Mouse (Mus musculus): ENCODE measurements around the gene Ccr8. TPM values are rescaled to one million over a fixed set of nuclear protein-coding genes. Genes with fewer than 3 reads are reported as not detected.
A peak's percentile ranks its signal among the peaks of the same experiment; 100 is the strongest.

Gene Ccr8
- total RNA-seq, 1 experiment from 2014 or later, result not detected

DNA sequence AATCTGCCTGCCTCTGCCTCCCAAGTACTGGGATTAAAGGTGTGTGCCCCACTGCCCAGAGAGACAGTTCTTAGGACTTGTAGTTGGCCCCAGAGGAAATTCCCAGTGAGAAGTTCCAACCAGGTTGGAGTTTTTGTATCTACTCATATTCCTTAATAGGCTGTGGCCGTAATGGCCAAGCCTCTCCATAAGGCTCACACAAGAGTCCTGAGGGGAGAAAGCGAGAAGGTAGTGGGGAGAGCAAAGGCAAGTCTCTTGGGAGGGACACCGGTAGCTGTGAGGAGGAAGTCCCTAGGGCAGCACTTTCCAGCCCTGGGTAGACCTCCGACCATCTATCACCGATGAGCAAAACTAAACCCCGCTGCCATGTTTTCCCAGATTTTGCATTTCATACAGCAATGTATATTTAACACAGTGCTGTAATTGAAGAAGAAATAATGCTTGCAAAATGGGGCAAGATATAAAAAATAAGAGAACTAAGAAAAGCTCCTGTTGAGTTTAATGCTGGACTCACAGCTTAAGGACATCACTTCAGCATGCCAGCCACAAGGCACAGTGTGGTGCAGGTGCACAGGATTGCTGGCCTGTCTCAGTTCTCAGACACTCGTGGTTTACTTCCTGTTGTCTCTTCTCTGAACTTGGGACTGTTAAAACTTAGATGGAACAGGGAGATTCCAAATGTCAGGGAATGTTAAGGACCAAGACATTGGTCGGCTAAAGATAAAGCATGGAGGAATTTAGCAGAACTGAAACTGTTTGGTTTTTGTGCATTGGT lies 41.3 kb downstream of the Ccr8 start:
- DNase-seq, result no peak

DNA sequence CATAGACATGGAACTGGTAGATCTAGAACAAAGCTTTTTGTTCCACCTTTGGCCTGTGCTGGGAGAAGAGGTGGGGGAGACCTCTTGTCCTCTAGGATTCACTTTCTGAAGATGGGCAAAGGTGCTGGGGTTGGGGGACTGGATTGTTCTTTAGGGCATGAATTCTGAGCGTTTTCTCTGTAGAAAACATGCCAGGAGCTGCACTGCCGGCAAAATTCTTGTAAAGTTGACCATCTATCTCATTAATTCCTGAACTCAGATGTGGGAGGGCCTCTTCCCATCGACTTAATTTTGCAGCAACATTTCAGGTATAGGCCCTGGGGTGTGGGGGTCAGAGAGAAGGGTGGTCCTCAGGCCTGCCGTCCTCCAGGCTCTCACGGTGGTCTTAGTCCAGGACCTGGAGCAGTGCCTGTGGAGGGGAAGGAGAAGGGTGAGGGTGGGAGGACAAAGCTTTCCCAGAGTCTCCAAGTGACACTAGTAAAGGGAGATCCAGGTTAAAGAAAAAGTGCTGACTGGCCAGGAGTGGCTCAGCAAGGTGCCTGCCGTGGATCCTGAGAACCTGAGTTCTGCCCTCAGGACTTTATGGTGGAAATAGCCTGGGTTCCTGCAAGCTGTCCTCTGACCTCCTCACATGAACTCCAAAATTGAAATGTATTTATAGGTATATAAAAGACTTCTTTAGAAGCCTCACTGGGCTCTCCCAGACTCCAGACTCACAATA lies 42.0 kb downstream of the Ccr8 start:
- DNase-seq, result no peak

DNA sequence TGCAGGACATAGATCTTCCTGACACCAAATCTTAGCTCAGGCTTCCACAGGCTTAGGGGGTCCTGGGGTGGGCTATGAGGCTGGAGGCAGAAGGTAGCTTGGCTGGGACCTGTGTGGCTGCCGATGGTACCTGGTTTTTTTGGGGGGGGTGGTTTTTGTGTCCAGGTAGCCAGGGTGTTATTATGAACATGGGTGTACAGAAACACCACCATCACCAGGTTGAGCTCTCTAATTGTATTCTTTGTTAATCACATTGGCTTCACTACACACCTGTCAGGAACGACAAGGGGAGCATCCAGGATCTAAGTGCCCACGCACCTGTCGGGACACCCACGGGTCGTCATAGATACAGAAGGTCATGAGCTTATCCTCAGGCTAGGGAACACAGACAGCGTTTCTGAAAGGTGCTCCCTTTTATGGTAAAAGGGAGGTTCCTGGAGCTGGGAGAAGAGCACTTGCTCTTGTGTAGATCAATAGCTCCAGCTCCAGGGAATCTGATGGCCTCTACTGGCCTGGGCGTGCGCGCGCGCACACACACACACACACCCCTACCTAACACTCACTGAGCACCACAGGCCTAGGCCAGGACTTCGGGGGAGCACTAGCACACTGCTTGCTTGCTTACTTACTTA lies 42.7 kb downstream of the Ccr8 start:
- no peak for DNase-seq

DNA sequence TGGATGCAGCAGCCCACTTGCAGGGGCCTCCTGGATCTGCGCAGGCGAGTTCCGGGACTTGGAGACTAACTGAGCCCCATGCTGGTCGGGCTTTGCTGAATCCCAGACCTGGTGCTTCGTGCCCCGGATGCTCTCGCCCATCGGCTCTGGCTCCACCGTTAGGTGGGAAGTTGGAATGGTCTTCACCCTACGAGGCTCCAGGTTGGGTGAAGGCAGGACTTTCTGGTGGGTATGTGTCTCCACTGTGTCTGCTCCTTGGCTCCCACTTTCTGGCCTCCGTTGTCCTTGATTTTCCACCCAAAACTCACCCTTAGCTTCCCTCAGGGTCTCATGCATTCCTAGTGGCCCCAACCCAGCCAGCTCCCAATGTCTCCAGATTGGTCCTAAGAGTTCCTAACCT lies 43.5 kb downstream of the Ccr8 start:
- no peak for DNase-seq

DNA sequence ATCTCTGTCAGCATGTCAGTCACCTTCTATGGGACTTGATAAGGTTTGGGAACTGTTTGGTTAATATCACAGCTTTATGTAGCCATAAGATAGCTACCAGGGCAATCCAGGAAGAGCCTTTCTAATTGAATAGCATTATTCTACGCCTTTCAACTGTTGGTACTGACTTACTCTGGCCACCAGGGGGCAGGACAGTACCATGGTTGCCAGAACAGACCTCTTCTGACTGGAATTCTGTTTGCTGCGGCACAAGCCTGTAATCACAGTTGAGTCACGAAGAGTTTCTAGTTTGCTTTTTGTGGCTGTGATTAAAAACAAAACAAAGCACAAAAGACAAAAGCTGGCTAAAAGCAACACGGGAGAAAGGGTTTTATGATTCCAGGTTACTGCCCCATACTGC lies 48.7 kb downstream of the Ccr8 start:
- peak; percentile 90 for DNase-seq

DNA sequence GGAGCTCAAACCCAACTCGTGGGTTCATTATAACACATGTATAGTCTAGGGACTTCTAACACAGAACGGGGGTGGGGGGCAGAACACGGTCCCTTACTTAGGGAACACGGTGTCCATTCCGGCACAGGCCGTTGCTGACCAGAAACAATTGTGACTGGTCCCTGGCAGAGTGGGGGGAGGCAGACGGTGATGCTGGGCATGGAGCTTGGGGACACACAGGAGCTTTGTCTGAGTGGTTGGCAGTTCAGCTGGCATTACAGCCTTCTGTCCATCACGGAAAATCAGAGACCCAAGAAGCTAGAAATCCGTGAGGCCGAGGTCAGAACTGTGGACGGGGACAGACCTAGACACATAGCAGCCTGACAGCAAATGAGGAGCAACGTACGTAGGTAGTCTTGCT lies 52.6 kb downstream of the Ccr8 start:
- DNase-seq, result no peak

Other genes with a start within 250 kb of the Ccr8 start
- 40.1 and 49.9 TPM in 2 replicates for gene Wdr48, start 197.2 kb upstream of the Ccr8 start, total RNA-seq (2021)
- 17.0 and 22.3 TPM in 2 replicates for gene Gorasp1, start 154.5 kb upstream of the Ccr8 start, total RNA-seq (2021)
- 0.11 TPM in 2 replicates for gene Ttc21a, start 154.5 kb upstream of the Ccr8 start, total RNA-seq (2021)
- 17.8 and 24.5 TPM in 2 replicates for gene Csrnp1, start 107.5 kb upstream of the Ccr8 start, total RNA-seq (2021)
- 0.22 and 0.30 TPM in 2 replicates for gene Xirp1, start 68.5 kb upstream of the Ccr8 start, total RNA-seq (2021)
- gene Cx3cr1, start 22.2 kb upstream of the Ccr8 start, total RNA-seq (2021), result 2.4 and 3.8 TPM in 2 replicates
- gene Slc25a38, start 18.3 kb downstream of the Ccr8 start, total RNA-seq (2021), result 21.6 and 22.6 TPM in 2 replicates
- gene Rpsa, start 35.6 kb downstream of the Ccr8 start, total RNA-seq (2021), result 729 and 883 TPM in 2 replicates
- 0.15 TPM in 1 of 2 replicates, not detected in the other for gene Mobp, start 57.6 kb downstream of the Ccr8 start, total RNA-seq (2021)
- 5.7 and 13.3 TPM in 2 replicates for gene Myrip, start 209.4 kb downstream of the Ccr8 start, total RNA-seq (2021)